Mouse (Mus musculus) brown adipose tissue, adult 24 weeks (tissue): ENCODE results near the gene Ccdc36. TPM values are rescaled to one million over a fixed set of nuclear protein-coding genes. Genes with fewer than 3 reads are reported as not detected.

Experiments
- H3K27ac ChIP-seq: fragments of 200-500 bp; replicated peaks from 2 replicates; pipeline ENCODE4 v1.5.1; 2012; ENCODE audit warnings: low read depth, mild to moderate bottlenecking, low read length
- H3K4me1 ChIP-seq: fragments of 200-500 bp; 2 replicates; pipeline ENCODE4 v1.6.1; 2012; ENCODE audit warnings: low read length, mixed read lengths; ENCODE audit not compliant: control insufficient read depth, insufficient read depth, insufficient read length
- H3K4me3 ChIP-seq: fragments of 200-500 bp; 2 replicates; pipeline ENCODE4 v1.5.1; 2012; ENCODE audit warnings: low read depth, mild to moderate bottlenecking, low read length, moderate library complexity; ENCODE audit not compliant: insufficient read depth
- polyA plus RNA-seq: library from polyadenylated mRNA; stranded (reverse); fragments of >200 nt; gene quantifications from 2 replicates; pipeline ENCODE4 v1.2.4, GENCODE M21; 2012; ENCODE audit not compliant: missing spikeins, insufficient read depth, insufficient read length

Ccdc36 gene
- polyA plus RNA-seq, 1 experiment: not detected

- no peak overlapping the region for H3K27ac ChIP-seq
- H3K4me3 ChIP-seq: no peak overlapping the region
- H3K4me1 ChIP-seq: no peaks in the 10 kb centered on the region
Observed at GRCm38 (mm10) chr9:108452911-108453310, 24.6 kb upstream of the Ccdc36 start.

- no peak overlapping the region for H3K27ac ChIP-seq
- H3K4me1 ChIP-seq: no peaks in the 10 kb centered on the region
- peak overlapping the region; percentile 66 for H3K4me3 ChIP-seq
Observed at GRCm38 (mm10) chr9:108452291-108452906, 24.1 kb upstream of the Ccdc36 start.

GRCm38 (mm10) chr9:108451519-108452160 lies 23.4 kb upstream of the Ccdc36 start:
- Histone ChIP-seq H3K27ac (no peak overlapping the region), H3K4me3 (peak overlapping the region; percentile 66), H3K4me1 (no peaks in the 10 kb centered on the region)

- H3K4me3 ChIP-seq: no peak overlapping the region
- no peaks in the 10 kb centered on the region for H3K4me1 ChIP-seq
- H3K27ac ChIP-seq: no peak overlapping the region
Observed at GRCm38 (mm10) chr9:108451170-108451493, 22.8 kb upstream of the Ccdc36 start.

- no peak overlapping the region for H3K4me3 ChIP-seq
- H3K4me1 ChIP-seq: no peaks in the 10 kb centered on the region
Observed at GRCm38 (mm10) chr9:108450292-108451169, 22.2 kb upstream of the Ccdc36 start.

GRCm38 (mm10) chr9:108449860-108450259 lies 21.6 kb upstream of the Ccdc36 start:
- Histone ChIP-seq H3K4me3 (no peak overlapping the region), H3K27ac (no peak overlapping the region), H3K4me1 (no peaks in the 10 kb centered on the region)

More at GRCm38 (mm10) chr9:108450292-108451169, 22.2 kb upstream of the Ccdc36 start:
- H3K27ac ChIP-seq: no peak overlapping the region

GRCm38 (mm10) chr9:108445125-108445524 lies 16.8 kb upstream of the Ccdc36 start:
- no peak overlapping the region for H3K27ac ChIP-seq
- H3K4me3 ChIP-seq: no peak overlapping the region
- peaks cover 5% of the 10 kb centered on the region; the same call in 1 of the 2 replicates for H3K4me1 ChIP-seq

- Histone ChIP-seq H3K27ac (no peak overlapping the region), H3K4me1 (peaks cover 5% of the 10 kb centered on the region; the same call in 1 of the 2 replicates), H3K4me3 (no peak overlapping the region)
Observed at GRCm38 (mm10) chr9:108441236-108441919, 13.1 kb upstream of the Ccdc36 start.

- Histone ChIP-seq H3K4me1 (peaks cover 5% of the 10 kb centered on the region; the same call in 1 of the 2 replicates), H3K4me3 (no peak overlapping the region), H3K27ac (no peak overlapping the region)
Observed at GRCm38 (mm10) chr9:108440485-108440884, 12.2 kb upstream of the Ccdc36 start.

GRCm38 (mm10) chr9:108439176-108439575 lies 10.9 kb upstream of the Ccdc36 start:
- Histone ChIP-seq H3K4me1 (peaks cover 5% of the 10 kb centered on the region; the same call in 1 of the 2 replicates), H3K4me3 (no peak overlapping the region), H3K27ac (no peak overlapping the region)

- Histone ChIP-seq H3K4me3 (no peak within 1 kb of the TSS), H3K27ac (no peak within 1 kb of the TSS), H3K4me1 (peaks cover 2% of the 10 kb centered on the region; the same call in 1 of the 2 replicates)
Observed at GRCm38 (mm10) chr9:108436182-108436581, 7.9 kb upstream of the Ccdc36 start, which contains the start of gene BC048562. Gene BC048562 (plus strand): TSS chr9:108436482.

- no peaks in the 10 kb centered on the region for H3K4me1 ChIP-seq
- no peak overlapping the region; the same call in 1 of the 2 replicates for H3K4me3 ChIP-seq
- no peak overlapping the region for H3K27ac ChIP-seq
Observed at GRCm38 (mm10) chr9:108431431-108432067, 3.3 kb upstream of the Ccdc36 start.

GRCm38 (mm10) chr9:108412221-108412620 lies 16.1 kb downstream of the Ccdc36 start:
- Histone ChIP-seq H3K27ac (no peak overlapping the region), H3K4me1 (no peaks in the 10 kb centered on the region), H3K4me3 (no peak overlapping the region)

- H3K27ac ChIP-seq: no peak overlapping the region
- H3K4me3 ChIP-seq: no peak overlapping the region
- no peaks in the 10 kb centered on the region for H3K4me1 ChIP-seq
Observed at GRCm38 (mm10) chr9:108411381-108411942, 16.8 kb downstream of the Ccdc36 start.
